Mouse (Mus musculus): ENCODE measurements at regions not wholly inside any gene's neighbourhood (a gene's known extent, or its start where the extent isn't known, plus 50 kb on each side); places are given as distances from the start of the nearest gene placed in this dataset.
A peak's percentile ranks its signal among the peaks of the same experiment; 100 is the strongest.

- no peak for DNase-seq (ENCODE audit: low spot score in 2 of 2)
These were observed 347.6 kb upstream of the Tbc1d2b start for GRCm38 (mm10) chr9:90618154-90618553.

DNA sequence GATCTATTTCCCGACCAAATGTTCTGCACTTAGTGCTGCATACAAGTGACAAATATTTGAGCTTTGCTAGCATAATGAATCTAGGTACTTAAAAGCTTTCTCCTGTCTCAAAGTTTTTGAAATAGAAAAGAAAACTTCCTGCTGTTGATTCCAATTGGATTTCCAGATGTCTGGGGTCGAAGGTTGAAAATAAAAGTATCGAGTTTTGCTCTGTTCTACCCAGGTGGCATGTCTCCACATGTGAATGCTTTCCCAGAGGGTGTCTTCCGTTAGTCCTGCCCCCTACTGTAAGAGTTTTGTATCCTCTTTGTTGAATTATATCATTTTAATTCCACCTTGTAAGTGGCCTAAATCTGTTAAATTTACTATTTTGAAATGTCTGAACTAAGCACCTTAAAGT is 327.3 kb upstream of the Tbc1d2b start:
- DNase-seq (ENCODE audit: low spot score in 2 of 2) = no peak

DNA sequence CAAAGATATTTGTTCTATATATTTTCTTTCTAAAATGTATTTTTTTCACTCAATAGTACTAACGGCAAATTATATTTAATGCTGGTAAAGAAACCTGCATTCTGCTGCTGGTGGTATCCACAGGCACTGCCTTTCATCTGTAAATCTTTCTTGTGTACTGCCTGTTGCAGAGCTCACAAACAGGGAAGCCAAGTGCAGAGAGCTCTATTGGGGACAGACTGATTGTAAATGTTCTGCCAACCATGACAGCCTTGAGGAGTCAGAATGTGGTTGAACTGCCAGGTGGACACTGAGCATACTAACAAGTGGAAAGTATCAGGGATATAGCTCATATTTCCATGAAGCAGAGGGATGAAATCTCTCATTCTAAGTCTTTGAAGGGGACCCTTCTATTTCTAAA is 286.1 kb upstream of the Tbc1d2b start:
- DNase-seq (ENCODE audit: low spot score in 2 of 2) = no peak

DNA sequence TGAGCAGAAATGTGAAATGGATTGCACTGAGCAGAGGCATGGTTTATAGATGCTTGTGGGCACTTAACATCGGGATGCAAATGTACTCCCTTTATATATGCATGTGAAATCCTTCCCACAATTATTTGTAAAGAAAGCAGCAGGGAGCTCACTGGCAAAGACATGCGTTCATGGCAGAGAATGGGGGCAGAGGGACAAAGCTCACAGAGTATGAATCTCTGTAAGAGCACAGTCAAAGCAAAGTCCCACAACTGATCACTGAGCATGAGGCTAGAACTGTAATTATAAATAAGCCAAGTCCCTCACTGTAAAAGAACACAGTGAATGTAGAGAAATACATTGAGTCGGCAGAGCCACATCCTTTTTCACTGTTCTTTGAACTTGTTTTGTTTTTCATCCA is 285.6 kb upstream of the Tbc1d2b start:
- no peak for DNase-seq (ENCODE audit: low spot score in 2 of 2)

- DNase-seq (ENCODE audit: low spot score in 2 of 2) = no peak
These were observed 277.3 kb upstream of the Tbc1d2b start for GRCm38 (mm10) chr9:90547931-90548330.

GRCm38 (mm10) chr9:90546720-90547119 is 276.1 kb upstream of the Tbc1d2b start:
- no peak for DNase-seq (ENCODE audit: low spot score in 2 of 2)

DNA sequence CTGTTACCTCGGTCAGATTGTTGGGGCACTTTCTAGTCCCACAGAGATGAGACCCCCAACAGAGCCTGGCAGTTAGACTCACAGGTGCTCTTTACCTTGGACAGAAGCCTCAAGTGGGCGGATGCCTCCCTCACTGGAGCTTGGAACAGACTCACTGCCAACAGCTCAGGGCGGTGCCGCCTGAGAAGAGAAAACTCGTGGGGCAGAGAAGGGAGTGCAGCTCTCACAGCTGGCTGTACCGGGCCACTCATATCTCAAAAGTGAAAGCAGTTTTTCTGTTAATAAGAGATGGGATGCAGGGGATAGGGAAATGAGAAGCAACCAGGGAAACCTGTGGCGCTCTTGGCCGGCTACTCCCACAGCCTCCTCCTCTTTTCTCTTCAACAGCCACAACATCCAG is 267.1 kb upstream of the Tbc1d2b start:
- peak; percentile 10 to 25 for DNase-seq (ENCODE audit: low spot score in 2 of 2)

GRCm38 (mm10) chr9:90533372-90533771 is 262.8 kb upstream of the Tbc1d2b start:
- no peak for DNase-seq (ENCODE audit: low spot score in 2 of 2)

DNA sequence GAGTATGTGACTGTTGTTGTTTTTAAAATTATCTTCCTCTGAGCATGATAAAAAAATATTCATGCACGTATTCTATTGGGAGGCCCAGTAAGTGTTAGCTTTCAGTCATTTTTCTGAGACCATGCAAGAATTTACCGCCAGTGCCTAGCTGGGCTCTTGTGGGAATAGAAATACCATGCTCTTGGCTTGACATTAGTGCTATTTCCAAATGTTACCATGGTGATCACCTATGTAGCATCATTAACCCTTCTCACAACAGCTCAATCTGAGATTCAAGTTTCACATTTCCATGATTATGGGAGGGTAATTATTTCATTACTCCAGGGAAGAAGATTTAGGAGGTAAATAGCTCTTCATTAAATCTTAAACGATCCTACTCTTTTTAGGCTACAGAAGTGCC is 250.6 kb upstream of the Tbc1d2b start:
- no peak for DNase-seq (ENCODE audit: low spot score in 2 of 2)

DNA sequence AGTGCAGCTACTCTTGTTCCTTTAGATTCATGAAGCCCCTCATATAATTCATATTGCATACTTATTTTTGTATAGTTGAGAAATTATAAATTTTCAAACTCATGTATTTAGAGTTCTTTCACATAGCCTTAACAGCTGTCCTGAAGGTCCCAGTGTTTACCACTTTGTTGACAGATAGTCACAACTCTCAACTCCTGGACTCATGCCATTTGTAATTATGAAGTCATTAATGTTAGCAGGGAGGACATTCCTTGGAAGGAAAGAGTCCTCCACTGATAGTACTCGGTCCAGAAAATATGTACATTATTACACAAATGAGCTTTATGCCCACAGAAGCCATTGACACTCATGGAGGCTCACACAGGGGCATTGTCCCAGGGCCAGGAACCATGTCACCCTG is 224.3 kb upstream of the Tbc1d2b start:
- no peak for DNase-seq (ENCODE audit: low spot score in 2 of 2)

DNA sequence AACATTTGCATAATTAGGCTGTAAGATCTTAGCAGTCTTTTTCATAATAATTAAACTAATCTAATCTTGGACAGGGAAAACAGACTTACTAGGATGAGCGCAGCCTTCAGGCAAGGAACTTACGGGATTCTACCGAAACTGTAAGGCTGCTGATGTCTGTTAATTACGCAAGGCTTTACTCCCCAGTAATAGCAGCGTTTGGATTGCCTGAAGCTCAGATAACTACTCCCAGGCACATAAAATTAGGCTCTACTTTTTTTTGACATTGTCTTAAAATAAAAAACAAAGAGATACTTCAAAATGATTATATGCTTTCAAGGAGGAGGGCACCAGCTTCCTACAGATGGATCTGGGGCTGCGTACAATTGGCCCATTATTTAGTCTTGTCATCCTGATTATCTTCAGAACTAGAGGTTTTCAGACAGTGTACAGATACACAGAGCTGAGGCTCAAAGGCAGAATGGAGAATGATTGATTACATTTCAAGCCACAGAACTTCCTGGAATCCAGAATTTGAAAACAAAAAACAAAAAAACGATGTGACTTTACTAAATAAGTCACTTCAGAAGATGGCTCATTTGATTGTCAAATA is 220.1 kb upstream of the Tbc1d2b start:
- no peak for DNase-seq (ENCODE audit: low spot score in 2 of 2)

GRCm38 (mm10) chr9:90450579-90450978 is 180.0 kb upstream of the Tbc1d2b start:
- DNase-seq (ENCODE audit: low spot score in 2 of 2) = no peak

GRCm38 (mm10) chr9:90446957-90447356 is 176.4 kb upstream of the Tbc1d2b start:
- no peak for DNase-seq (ENCODE audit: low spot score in 2 of 2)

DNA sequence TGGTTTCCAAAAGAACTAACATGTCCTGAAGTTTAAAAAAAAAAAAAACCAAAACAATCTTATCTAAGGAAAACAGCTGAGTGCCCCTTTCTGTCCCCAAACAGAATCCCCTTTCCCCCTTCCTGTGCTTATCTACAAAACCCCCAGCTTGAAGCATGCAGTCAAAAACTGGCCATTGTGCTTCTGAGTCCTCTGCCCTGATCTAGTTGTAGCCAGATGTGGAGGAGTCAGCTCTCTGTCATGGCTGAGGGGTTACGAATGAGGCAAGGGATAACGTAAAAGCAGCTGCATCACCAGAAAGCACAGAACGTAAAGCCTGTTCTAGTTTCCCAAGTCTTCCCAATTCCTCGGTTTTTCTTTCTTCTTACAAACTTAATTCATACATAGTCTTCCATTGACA is 164.3 kb upstream of the Tbc1d2b start:
- no peak for DNase-seq (ENCODE audit: low spot score in 2 of 2)

DNA sequence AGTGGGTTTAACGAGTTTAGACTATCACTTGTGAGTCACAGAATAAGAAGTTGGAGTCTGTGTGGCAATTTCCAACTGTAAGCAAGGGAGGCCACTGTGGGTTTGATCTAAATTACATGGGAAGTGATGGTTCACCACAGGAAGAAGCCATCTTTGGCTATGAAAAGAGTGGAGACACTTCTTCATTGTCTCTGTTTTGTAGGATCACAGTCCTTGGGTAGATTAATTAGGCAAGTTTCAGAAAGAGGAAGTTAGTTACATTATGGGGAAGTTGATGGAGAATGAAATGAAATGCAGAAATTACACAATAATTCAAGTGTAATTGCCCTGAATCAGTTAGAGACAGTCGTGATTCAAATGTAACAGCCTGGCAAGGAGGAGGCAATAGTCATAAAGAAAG is 160.3 kb upstream of the Tbc1d2b start:
- no peak for DNase-seq (ENCODE audit: low spot score in 2 of 2)

- no peak for DNase-seq (ENCODE audit: low spot score in 2 of 2)
These were observed 151.1 kb upstream of the Tbc1d2b start for GRCm38 (mm10) chr9:90421662-90422061.

DNA sequence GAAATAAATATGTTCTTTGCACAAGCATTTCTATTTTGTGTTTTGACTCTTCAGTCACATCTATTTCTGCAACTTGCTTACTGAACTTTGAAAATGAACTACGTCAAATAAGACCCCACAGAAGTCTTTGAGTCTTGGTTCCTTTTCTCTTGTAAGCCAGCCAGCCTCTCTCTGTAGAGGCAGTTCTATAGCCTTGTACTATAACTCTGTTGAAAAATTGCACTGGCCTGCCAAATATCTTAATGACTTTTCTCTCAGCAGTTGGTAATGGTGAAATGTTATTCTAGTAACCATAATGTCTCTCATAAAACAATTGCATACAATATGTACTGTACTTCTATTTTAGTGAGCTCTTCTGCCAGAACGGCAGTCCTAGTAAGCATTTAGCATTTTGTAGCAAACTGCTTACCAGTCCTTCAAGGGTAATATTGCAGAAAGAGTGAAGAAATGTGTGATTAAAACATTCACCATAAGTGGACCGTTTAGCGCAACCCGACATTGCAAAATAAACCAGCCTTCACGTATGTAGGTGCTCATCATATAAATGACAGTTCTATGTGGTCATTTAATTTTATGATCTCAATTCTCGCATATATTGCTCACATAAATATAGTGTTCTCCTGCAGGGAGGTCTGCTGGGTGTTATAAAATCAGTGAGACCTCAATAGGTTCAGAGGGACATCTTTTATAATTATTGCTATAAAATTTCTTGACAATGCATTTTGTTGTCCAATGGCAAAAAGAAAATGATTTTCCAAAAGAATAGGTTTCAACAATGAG is 149.3 kb upstream of the Tbc1d2b start:
- no peak for DNase-seq (ENCODE audit: low spot score in 2 of 2)

DNA sequence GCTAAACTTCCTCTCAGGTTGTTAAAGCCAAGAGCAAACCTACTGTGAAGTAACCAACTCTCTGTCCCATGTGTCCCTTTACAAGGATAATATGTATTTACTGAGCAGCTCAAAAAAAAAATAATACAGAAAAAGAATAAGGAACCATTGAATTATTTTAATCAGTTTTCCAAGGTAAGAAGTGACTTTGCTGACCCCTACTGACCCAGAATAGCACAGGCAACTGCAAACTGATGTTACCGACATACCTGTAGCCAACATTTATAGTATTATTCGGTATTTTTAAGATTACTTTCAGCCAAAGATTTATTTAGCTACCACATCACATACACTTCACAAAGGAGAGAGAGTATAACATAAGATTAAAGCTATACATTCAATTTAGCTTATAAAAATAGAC is 138.2 kb upstream of the Tbc1d2b start:
- DNase-seq (ENCODE audit: low spot score in 2 of 2) = no peak

DNA sequence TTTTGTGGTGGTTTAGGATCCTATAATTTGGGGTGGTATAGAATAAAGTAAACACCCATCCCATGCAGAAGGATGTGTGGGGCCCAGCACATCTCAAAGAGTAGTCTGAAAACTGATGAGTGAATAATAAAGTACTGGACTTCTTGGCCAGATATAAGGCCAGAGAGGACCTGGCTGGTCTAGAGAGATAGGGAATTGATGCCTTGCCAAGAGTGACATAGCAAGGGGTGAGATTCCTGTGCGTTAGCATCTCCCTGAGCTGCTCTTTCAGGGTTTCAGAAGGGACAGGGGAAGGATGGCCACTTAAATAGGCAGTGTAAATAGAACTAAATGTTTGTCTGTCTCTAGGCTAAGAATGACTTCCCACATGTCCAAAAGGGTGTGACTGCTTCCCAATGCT is 137.0 kb upstream of the Tbc1d2b start:
- DNase-seq (ENCODE audit: low spot score in 2 of 2) = no peak

DNA sequence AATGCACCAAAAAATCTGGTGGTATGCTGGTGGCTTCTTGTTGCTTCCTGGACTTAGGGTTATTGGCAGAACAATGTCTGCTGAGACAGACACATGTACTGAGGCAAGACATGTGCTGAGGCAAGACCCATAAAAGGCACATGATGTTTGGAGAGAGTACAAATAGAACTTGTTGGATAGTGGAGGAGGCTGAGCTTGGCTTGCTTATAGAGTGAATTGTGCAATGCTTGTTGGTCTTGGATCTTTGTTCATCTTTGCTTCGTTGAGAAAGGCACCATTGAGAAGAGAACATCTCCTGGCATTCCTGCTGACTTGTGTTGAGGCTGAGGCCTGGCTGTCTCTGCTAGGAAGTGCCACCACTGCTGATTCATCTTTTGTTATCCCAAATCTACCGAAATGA is 117.8 kb upstream of the Tbc1d2b start:
- no peak for DNase-seq (ENCODE audit: low spot score in 2 of 2)

GRCm38 (mm10) chr9:90385047-90385446 is 114.4 kb upstream of the Tbc1d2b start:
- DNase-seq (ENCODE audit: low spot score in 2 of 2) = no peak

DNA sequence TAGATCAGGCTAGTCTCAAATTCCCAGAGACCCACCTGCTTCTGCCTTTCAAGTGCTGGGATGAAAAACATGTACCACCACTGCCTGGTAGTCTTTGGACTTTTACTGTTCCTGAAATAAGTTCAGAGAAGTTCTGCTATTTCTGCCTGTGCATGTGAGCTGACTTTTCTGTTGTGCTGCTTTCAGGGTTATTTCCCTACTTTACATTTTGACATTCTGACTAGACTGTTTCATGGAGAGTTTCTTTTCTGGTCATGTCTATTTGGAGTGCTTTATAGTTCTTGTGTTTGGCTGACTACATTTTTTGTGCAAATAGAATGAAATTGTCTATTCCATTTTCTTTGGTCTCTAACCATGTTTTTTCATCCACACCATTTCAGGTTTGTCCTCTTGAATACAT is 109.5 kb upstream of the Tbc1d2b start:
- DNase-seq (ENCODE audit: low spot score in 2 of 2) = no peak

DNA sequence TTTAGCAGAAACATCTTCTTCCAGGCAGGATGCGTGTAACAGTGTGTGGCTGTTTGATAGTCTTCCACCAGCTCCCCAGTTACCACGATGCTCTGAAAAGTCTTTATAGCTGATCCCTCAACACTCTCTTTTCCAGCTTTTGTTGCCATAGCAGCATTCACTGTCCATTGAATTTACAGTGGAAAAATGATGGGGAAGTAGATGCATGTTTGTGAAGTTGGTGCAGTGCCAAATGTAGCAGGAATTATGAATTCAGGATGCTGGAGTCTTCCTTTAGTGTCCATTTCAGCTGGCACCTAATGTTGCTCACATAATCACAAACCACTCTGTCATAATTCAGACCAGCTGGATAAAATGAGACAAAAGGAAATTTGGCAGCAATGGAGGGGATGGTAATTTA is 99.0 kb upstream of the Tbc1d2b start:
- no peak for DNase-seq (ENCODE audit: low spot score in 2 of 2)

GRCm38 (mm10) chr9:90367745-90368144 is 97.1 kb upstream of the Tbc1d2b start:
- DNase-seq (ENCODE audit: low spot score in 2 of 2) = no peak
